Mouse (Mus musculus) macrophage (primary cell): ENCODE data around the gene Tspan15. TPM values are rescaled to one million over a fixed set of nuclear protein-coding genes. Genes with fewer than 3 reads are reported as not detected.

Experiments used
- H3K27ac ChIP-seq: fragments of 350-480 bp; formaldehyde crosslinking; 2 replicates; pipeline ENCODE4 v1.9.0; 2021
- H3K36me3 ChIP-seq: fragments of 350-480 bp; formaldehyde crosslinking; 2 replicates; pipeline ENCODE4 v1.9.0; 2021; ENCODE audit errors: inconsistent target
- H3K4me3 ChIP-seq: fragments of 350-480 bp; formaldehyde crosslinking; 2 replicates; pipeline ENCODE4 v1.9.0; 2021; ENCODE audit errors: inconsistent target
- H3K79me2 ChIP-seq: fragments of 350-480 bp; formaldehyde crosslinking; 2 replicates; pipeline ENCODE4 v1.9.0; 2021; ENCODE audit errors: inconsistent target
- WGBS: methylation state at CpG from one replicate; pipeline ENCODE4 v1.1.7; 2026; ENCODE audit warnings: inconsistent platforms; ENCODE audit not compliant: missing documents; 5-methylcytosine and 5-hydroxymethylcytosine counted together
- polyA plus RNA-seq: library from polyadenylated mRNA; stranded (reverse); fragments of 250-400 nt; gene quantifications from 3 replicates; pipeline ENCODE4 v1.2.4, GENCODE M21; 2018; ENCODE audit warnings: inconsistent platforms

Gene Tspan15
- polyA plus RNA-seq, 1 experiment from 2014 or later, result not detected

DNA sequence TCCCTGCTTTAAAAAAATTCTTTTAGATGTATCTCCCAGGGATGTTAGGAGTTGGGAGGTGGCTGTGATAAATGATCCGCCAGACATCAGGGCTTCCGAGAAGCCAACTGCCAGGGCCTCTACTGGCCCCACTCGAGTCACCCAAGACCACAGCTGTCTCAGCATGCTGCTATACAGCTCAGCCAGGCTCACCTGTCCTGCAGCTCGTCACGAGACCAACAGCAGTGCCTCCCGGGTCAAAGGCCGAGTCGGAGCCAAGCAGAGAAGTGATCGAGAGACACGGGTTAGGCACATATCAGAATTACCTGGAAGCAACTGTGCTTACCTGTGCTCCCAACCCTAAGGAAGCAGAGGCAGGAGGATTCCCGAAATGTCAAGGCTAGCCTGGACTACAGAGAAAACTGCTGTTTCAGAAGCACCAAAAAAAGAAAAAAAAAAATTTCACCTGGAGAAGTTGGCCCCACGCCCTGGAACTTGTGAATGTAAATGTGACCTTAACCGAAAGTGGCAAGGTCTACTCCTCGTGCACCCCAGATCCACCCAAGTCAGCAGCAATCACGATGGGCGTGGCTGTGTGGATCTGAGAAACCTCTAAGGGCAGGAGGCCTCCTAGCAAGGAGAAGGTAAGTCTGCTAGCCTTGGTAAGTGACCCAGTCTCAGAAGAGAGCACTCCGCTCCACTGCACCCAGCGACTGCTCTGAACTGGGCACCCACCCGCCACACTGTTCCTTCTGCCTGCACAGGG, 12.8 kb downstream of the Tspan15 start:
- 91% methylated on average over 19 of the region's 19 CpGs for WGBS
- no peak overlapping the region for H3K27ac ChIP-seq

DNA sequence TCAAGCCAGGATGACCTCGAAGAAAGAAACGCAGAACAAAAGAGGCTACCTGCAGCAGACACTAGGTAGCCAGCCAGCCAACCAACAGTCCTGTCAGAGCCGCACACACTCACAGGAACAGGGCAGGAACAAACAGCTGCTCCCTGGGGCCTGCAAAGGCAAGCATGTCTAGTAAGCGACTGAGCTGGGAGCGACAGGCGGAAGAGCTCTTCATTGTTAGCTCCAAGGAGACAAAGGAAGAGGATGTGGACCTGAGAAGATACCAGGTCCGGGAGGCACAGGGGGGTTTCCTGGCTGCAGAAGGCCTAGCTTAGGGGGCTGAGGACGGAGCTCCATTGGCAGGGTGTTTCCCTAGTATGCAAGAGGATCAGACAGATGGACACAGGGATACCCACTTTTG, 13.9 kb downstream of the Tspan15 start:
- Histone ChIP-seq H3K27ac (no peak overlapping the region), H3K79me2 (no peaks in the 10 kb centered on the region), H3K4me3 (no peak overlapping the region), H3K36me3 (no peaks in the 10 kb centered on the region)
- 70% methylated on average over 8 of the region's 8 CpGs for WGBS

More for the DNA sequence above, 12.8 kb downstream of the Tspan15 start:
- Histone ChIP-seq H3K79me2 (no peaks in the 10 kb centered on the region), H3K36me3 (no peaks in the 10 kb centered on the region), H3K4me3 (no peak overlapping the region)

GRCm38 (mm10) chr10:62216595-62216994, 14.5 kb downstream of the Tspan15 start:
- Histone ChIP-seq H3K36me3 (no peaks in the 10 kb centered on the region), H3K4me3 (no peak overlapping the region), H3K27ac (no peak overlapping the region), H3K79me2 (no peaks in the 10 kb centered on the region)
- 60% methylated on average over 2 of the region's 5 CpGs for WGBS

DNA sequence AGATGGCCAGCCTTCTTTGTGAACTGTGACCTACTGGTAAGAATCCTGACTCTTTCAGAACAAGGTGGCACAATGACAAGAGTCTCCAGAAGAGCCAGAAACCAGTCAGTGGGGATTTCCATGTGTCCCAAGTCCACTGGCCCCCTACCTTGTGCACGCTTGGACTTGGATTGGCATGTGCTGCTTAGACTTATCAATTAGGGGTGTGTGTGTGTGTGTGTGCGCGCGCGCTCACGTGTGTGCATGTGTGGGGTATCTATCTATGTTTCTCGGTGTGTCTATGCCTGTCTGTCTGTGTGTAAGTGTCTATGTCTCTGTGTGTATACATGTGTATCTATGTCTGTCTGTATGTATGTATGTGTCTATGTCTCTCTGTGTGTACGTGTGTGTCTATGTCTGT, 15.4 kb downstream of the Tspan15 start:
- Histone ChIP-seq H3K36me3 (no peaks in the 10 kb centered on the region), H3K79me2 (no peaks in the 10 kb centered on the region), H3K4me3 (no peak overlapping the region), H3K27ac (no peak overlapping the region)
- WGBS, result 100% methylated on average over 8 of the region's 8 CpGs

GRCm38 (mm10) chr10:62215169-62215616, 15.9 kb downstream of the Tspan15 start:
- H3K4me3 ChIP-seq, result no peak overlapping the region
- 78% methylated on average over 5 of the region's 5 CpGs for WGBS
- H3K27ac ChIP-seq, result no peak overlapping the region
- no peaks in the 10 kb centered on the region for H3K79me2 ChIP-seq
- H3K36me3 ChIP-seq, result no peaks in the 10 kb centered on the region

GRCm38 (mm10) chr10:62211310-62211709, 19.7 kb downstream of the Tspan15 start:
- Histone ChIP-seq H3K27ac (no peak overlapping the region), H3K36me3 (no peaks in the 10 kb centered on the region), H3K79me2 (no peaks in the 10 kb centered on the region), H3K4me3 (no peak overlapping the region)
- 94% methylated on average over 5 of the region's 6 CpGs for WGBS

- WGBS, result 77% methylated on average over 10 of the region's 10 CpGs
- no peaks in the 10 kb centered on the region for H3K79me2 ChIP-seq
- no peak overlapping the region for H3K27ac ChIP-seq
Observed at GRCm38 (mm10) chr10:62208241-62208896, 22.7 kb downstream of the Tspan15 start.

DNA sequence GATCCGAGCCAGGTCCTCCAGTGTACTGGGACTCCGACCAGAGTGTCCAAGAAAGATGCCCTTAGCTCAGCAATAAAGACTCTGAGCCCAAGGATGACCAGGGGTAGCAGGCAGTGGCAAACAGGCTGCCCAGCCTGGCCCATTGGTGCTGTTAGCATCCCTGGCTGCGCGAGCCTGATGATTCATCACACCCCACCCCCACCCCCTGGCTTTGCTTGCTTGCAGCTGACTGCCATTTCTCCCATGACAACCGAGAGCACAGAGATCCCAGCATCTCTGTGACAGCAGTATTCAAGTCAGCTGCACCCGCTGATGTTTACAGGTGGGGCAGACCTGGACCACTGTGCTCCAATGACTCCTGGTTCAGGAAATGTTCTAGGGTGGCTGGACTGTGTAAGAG, 28.5 kb downstream of the Tspan15 start:
- Histone ChIP-seq H3K4me3 (no peak overlapping the region), H3K79me2 (no peaks in the 10 kb centered on the region), H3K27ac (no peak overlapping the region), H3K36me3 (no peaks in the 10 kb centered on the region)
- 87% methylated on average over 5 of the region's 6 CpGs for WGBS

More at GRCm38 (mm10) chr10:62208241-62208896, 22.7 kb downstream of the Tspan15 start:
- Histone ChIP-seq H3K4me3 (no peak overlapping the region), H3K36me3 (no peaks in the 10 kb centered on the region)

GRCm38 (mm10) chr10:62198891-62199290, 32.2 kb downstream of the Tspan15 start:
- no peak overlapping the region for H3K27ac ChIP-seq
- no peak overlapping the region for H3K4me3 ChIP-seq
- H3K79me2 ChIP-seq, result no peaks in the 10 kb centered on the region
- 79% methylated on average over 1 of the region's 1 CpGs for WGBS
- no peaks in the 10 kb centered on the region for H3K36me3 ChIP-seq

GRCm38 (mm10) chr10:62197403-62197802, 33.6 kb downstream of the Tspan15 start:
- Histone ChIP-seq H3K36me3 (no peaks in the 10 kb centered on the region), H3K79me2 (no peaks in the 10 kb centered on the region), H3K4me3 (no peak overlapping the region), H3K27ac (no peak overlapping the region)
- 55% methylated on average over 3 of the region's 4 CpGs for WGBS

- Histone ChIP-seq H3K36me3 (no peaks in the 10 kb centered on the region), H3K79me2 (no peaks in the 10 kb centered on the region), H3K27ac (no peak overlapping the region), H3K4me3 (no peak overlapping the region)
- WGBS, result 73% methylated on average over 7 of the region's 7 CpGs
Observed at GRCm38 (mm10) chr10:62195376-62195775, 35.7 kb downstream of the Tspan15 start.

DNA sequence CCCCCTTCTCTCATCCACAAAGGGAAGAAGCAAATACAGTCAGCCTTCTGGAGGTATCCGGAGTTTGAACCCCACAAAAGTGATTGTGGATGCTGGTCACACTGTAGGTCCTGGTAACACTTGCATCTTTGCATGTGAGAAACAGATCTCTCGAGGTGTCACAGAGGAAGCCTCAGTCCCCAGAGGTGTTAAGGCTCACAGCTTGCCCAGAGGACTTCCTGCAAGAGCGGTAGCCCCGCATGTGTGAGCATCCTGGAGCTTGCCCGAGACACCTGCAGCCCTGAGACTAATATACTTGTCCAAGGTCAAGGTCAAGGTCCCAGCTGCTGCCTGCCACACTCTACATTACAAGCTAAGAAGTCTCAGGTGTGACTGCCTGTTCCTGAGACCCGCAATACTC, 36.1 kb downstream of the Tspan15 start:
- Histone ChIP-seq H3K27ac (no peak overlapping the region), H3K79me2 (no peaks in the 10 kb centered on the region), H3K36me3 (no peaks in the 10 kb centered on the region), H3K4me3 (no peak overlapping the region)
- WGBS, result 74% methylated on average over 6 of the region's 6 CpGs

DNA sequence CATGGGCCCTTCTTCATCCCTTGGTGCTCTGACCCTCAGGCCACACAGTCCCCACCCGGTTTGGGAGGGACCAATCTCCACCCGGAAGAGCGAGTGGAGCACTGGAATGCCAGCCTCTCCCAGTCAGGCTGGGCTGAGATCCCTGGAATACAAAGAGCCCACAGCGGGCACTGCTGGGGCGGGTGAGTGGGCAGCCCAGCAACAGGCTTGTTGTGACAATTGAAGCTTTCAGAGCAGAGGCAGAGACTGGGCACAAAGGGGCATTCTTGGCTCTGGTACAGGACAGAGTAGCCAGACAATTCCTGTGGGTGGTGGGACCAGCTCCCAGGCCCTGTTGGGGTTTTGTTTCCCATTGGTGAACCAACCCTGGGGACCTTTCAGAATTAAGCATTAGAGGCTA, 36.6 kb downstream of the Tspan15 start:
- H3K4me3 ChIP-seq, result no peak overlapping the region
- no peak overlapping the region for H3K27ac ChIP-seq
- H3K36me3 ChIP-seq, result no peaks in the 10 kb centered on the region
- no peaks in the 10 kb centered on the region for H3K79me2 ChIP-seq
- 94% methylated on average over 5 of the region's 5 CpGs for WGBS

DNA sequence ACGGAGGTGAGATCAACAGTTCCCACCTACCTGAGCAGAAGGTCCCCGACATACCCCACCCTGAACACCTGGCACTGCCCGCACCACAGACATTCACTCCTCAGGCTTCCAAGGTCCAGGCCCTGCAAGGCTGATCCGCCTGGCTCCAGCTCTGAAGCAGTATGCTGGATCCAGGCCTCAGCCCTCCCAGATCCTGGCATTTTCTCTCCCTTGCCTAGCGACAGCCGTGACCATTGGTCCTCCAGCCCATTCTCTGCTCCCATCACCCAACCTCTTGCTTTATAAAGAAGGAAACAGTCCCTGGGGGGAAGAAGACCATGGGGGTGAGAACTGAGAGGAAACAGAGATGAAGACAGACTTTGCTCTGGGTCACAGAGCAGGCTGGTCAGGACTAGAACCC, 37.0 kb downstream of the Tspan15 start:
- Histone ChIP-seq H3K4me3 (no peak overlapping the region), H3K36me3 (no peaks in the 10 kb centered on the region), H3K27ac (no peak overlapping the region), H3K79me2 (no peaks in the 10 kb centered on the region)
- WGBS, result 94% methylated on average over 6 of the region's 6 CpGs

DNA sequence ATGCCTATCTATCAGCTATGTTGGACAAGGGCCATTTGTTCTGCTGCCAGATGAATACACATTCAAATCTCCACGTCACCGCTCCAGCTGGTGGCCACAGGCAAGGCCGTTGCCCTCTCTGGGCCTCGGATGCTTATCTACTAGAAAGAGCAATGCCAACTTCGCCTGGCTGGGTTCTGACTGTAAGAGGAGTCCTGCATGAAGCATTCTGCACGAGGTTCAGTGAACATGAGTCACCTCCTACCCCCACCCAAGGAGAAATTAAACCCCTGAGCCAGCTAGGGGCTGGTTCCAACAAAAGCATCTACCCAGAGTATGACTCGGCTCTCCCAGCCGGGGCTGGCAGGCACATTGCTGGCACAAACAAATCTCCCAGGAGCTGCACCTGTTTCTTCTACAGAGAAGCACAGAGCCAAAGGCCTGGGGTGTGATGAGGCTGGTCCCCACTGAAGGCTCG, 38.3 kb downstream of the Tspan15 start:
- 67% methylated on average over 9 of the region's 9 CpGs for WGBS

More for the DNA sequence above, 38.3 kb downstream of the Tspan15 start:
- no peak overlapping the region for H3K27ac ChIP-seq
- H3K36me3 ChIP-seq, result no peaks in the 10 kb centered on the region
- H3K4me3 ChIP-seq, result no peak overlapping the region
- H3K79me2 ChIP-seq, result no peaks in the 10 kb centered on the region
